Mouse (Mus musculus): ENCODE measurements at regions not wholly inside any gene's neighbourhood (a gene's known extent, or its start where the extent isn't known, plus 50 kb on each side); places are given as distances from the start of the nearest gene placed in this dataset.

DNA sequence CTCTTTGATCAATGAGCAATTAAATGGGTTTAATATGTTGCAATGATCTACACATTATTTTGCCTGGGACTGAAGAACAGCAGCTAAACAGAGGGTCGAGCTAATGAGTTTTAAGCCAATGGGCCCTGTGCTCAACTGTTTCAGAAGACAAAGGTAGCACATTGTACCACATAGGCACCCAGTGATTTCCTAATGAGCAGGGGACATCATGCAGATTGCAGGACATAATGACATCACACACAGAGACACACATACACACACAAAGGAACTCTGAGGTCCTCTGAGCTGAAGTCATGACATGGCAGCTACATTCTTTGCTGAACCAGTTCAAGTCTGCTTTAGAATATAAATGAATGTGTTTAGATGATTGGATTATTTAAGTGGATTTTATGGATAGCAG lies 71.9 kb downstream of the Zfp330 start:
- TF ChIP-seq CTCF (IDR thresholded peaks at IDR 0.05; ENCODE audit: extremely low read depth, insufficient read depth, insufficient read length, insufficient replicate concordance) (no peak), POLR2A (IDR thresholded peaks at IDR 0.05; ENCODE audit: low read depth, low read length) (no peak)

Data from spleen, adult 2 months (tissue).